Mouse (Mus musculus) limb, embryonic 15.5 days (tissue): Measurements from ENCODE around the gene Suco. TPM values are rescaled to one million over a fixed set of nuclear protein-coding genes. Genes with fewer than 3 reads are reported as not detected.

Experiments used
- ATAC-seq: fragments of 200-750 bp; cut with Nextera tagmentation; 2 replicates; pipeline ENCODE4 v1.8.0; 2017; ENCODE audit warnings: low read depth, moderate TSS enrichment; ENCODE audit not compliant: insufficient number of reproducible peaks, low FRiP score, low TSS enrichment
- H3K27ac ChIP-seq: fragments of 300-500 bp; sonication (generic); 2 replicates; pipeline ENCODE4 v1.5.1; 2015; ENCODE audit warnings: moderate library complexity, mild to moderate bottlenecking, inconsistent platforms
- H3K27me3 ChIP-seq: fragments of 300-500 bp; sonication (generic); 2 replicates; pipeline ENCODE4 v1.6.1; 2015; ENCODE audit warnings: inconsistent platforms
- H3K36me3 ChIP-seq: fragments of 300-500 bp; sonication (generic); 2 replicates; pipeline ENCODE4 v1.6.1; 2015; ENCODE audit warnings: inconsistent platforms
- H3K4me1 ChIP-seq: fragments of 300-500 bp; sonication (generic); 2 replicates; pipeline ENCODE4 v1.6.1; 2015; ENCODE audit warnings: inconsistent platforms
- H3K4me2 ChIP-seq: fragments of 300-500 bp; sonication (generic); 2 replicates; pipeline ENCODE4 v1.6.1; 2015; ENCODE audit warnings: mild to moderate bottlenecking, inconsistent platforms
- H3K4me3 ChIP-seq: fragments of 300-500 bp; sonication (generic); 2 replicates; pipeline ENCODE4 v1.5.1; 2015; ENCODE audit warnings: mild to moderate bottlenecking, inconsistent platforms
- H3K9ac ChIP-seq: fragments of 300-500 bp; sonication (generic); 2 replicates; pipeline ENCODE4 v1.6.1; 2015; ENCODE audit warnings: inconsistent platforms
- H3K9me3 ChIP-seq: fragments of 300-500 bp; sonication (generic); 2 replicates; pipeline ENCODE4 v1.6.1; 2016; ENCODE audit warnings: inconsistent platforms
- WGBS: fragments of 180-500 bp; shearing (Covaris S2); methylation state at CpG from one replicate; pipeline ENCODE4 v1.1.7; 2015; 5-methylcytosine and 5-hydroxymethylcytosine counted together
- polyA plus RNA-seq: library from polyadenylated mRNA; unstranded; fragments of >200 nt; fragmentation: Nextera tagmentation; extraction: Ambion mirVana; gene quantifications from 2 replicates; pipeline ENCODE4 v1.2.1, GENCODE M21; 2015

The Suco gene
- polyA plus RNA-seq, 1 experiment from 2014 or later, result 23.3 TPM

DNA sequence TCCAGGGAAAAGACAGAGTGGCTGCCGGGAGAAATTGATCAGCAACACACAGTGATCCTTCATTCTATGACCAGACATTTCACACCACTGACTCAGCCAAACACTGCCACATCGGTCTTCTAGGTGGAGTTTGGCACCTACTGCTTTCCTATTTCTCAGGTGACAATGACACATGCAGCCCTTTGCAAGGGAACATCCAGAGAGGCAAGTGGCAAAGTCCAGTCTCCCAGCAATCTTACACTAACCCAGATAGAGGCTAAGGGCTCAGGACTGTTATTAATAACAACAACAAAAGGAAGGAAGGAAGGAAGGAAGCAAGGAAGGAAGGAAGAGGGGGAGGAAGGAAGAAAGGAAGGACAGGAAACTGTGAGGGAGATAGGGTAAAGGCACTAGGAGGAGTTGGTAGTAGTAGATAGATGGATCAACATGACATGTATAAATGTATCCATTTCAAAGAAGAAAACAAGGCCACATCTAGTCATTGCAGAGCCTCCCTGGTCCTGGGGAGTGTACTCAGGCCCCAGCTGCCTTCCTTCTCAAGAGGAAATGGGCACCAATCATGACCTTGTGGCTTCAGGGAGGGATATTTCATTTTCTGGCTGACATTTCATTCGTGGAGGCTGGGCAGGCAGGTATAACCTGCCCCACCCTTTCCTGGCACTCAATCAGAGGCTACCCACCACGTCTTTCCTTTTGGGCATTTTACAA, 36.6 kb upstream of the Suco start:
- Histone ChIP-seq H3K4me3 (no peak overlapping the region), H3K9ac (no peak overlapping the region), H3K27ac (no peak overlapping the region; the same call in 1 of the 2 replicates), H3K4me2 (no peak overlapping the region), H3K9me3 (no peaks in the 10 kb centered on the region), H3K4me1 (peaks cover 19% of the 10 kb centered on the region; the same call in 1 of the 2 replicates), H3K27me3 (no peaks in the 10 kb centered on the region), H3K36me3 (no peaks in the 10 kb centered on the region)
- ATAC-seq, result 0 out of 2 replicates have a peak, but pooled peaks have one; percentile 26
- WGBS, result 35% methylated on average over 4 of the region's 4 CpGs

DNA sequence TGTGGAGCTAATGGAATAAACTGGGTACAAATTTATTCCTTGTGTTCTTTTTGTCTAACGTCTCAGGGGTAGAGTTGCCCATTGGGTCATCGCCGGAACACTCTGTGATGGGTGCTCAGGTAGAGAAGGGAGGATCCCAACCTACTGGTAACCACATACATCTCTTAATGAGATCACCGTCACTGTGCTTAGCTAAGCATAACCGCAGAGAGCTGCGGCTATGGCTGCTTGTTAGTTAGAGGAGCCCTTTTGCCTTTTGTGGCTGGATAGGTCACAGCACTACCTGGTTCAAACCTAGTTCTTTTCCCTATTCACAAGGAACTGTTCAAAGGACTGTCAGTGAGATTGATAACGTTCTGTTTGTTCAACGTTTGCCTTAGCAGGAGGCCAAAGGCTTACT, 32.6 kb upstream of the Suco start:
- H3K4me2 ChIP-seq, result no peak overlapping the region
- H3K27ac ChIP-seq, result no peak overlapping the region
- no peaks in the 10 kb centered on the region for H3K9me3 ChIP-seq
- H3K4me3 ChIP-seq, result no peak overlapping the region
- H3K36me3 ChIP-seq, result no peaks in the 10 kb centered on the region
- peaks cover 10% of the 10 kb centered on the region; the same call in 1 of the 2 replicates for H3K4me1 ChIP-seq
- H3K27me3 ChIP-seq, result no peaks in the 10 kb centered on the region
- H3K9ac ChIP-seq, result no peak overlapping the region
- 83% methylated on average over 8 of the region's 8 CpGs for WGBS
- no peak for ATAC-seq

DNA sequence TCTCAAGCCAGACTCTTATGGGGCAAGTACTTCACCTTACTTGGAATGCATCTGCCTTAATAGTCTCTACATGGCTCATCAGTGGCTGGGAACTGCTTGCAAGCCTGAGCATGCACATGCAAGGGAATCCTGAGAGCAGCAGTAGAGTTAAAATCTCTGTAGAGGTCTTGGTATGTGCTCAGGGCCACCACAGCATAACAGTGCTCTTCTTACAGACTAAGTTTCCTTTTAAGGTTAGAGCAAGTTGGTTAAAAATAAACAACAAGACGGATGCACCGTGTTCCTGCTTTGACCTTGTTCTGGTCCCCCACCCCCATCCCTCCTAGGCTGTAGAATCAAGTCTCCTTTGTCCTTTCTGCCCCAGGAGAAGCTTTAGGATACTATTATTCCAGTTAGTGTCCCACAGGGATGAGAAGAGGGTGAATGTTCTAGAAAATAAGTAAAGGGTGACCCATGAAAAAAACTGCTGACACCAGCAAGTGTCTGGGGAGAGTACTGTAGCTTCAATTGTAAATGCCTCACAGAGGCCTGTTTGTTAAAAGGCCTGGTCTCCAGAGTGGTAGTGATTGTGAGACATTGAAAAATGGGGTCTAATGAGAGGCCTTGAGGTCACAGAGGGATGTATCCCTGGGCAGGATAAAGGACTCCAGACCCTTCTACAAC, 31.4 kb upstream of the Suco start:
- WGBS, result 41% methylated on average over 2 of the region's 2 CpGs
- no peak for ATAC-seq
- H3K4me1 ChIP-seq, result no peaks in the 10 kb centered on the region
- no peaks in the 10 kb centered on the region for H3K27me3 ChIP-seq
- no peak overlapping the region for H3K4me2 ChIP-seq
- H3K27ac ChIP-seq, result no peak overlapping the region
- no peak overlapping the region for H3K4me3 ChIP-seq
- H3K36me3 ChIP-seq, result no peaks in the 10 kb centered on the region
- H3K9me3 ChIP-seq, result no peaks in the 10 kb centered on the region
- no peak overlapping the region for H3K9ac ChIP-seq

DNA sequence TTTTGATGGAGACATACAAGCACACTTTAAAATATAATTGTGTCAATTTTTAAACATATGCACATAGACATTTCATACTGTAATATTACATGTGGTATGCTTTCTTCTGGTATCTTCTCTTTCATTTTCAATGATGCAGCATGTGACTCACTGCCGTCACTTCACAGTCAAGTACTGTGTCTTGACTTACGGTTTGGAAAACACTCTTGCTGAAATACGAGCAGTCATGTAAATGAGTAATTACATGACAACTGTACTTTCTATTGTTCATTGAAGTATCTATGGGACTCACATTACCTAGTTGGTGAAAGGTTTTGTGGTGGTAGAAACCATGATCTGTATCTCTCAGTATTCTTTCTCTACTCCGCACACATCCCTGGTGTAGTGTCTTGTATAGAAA, 30.6 kb upstream of the Suco start:
- no peak for ATAC-seq
- Histone ChIP-seq H3K9me3 (no peaks in the 10 kb centered on the region), H3K4me3 (no peak overlapping the region), H3K4me1 (no peaks in the 10 kb centered on the region), H3K9ac (no peak overlapping the region), H3K4me2 (no peak overlapping the region), H3K27me3 (no peaks in the 10 kb centered on the region), H3K27ac (no peak overlapping the region), H3K36me3 (no peaks in the 10 kb centered on the region)
- 67% methylated on average over 4 of the region's 4 CpGs for WGBS

DNA sequence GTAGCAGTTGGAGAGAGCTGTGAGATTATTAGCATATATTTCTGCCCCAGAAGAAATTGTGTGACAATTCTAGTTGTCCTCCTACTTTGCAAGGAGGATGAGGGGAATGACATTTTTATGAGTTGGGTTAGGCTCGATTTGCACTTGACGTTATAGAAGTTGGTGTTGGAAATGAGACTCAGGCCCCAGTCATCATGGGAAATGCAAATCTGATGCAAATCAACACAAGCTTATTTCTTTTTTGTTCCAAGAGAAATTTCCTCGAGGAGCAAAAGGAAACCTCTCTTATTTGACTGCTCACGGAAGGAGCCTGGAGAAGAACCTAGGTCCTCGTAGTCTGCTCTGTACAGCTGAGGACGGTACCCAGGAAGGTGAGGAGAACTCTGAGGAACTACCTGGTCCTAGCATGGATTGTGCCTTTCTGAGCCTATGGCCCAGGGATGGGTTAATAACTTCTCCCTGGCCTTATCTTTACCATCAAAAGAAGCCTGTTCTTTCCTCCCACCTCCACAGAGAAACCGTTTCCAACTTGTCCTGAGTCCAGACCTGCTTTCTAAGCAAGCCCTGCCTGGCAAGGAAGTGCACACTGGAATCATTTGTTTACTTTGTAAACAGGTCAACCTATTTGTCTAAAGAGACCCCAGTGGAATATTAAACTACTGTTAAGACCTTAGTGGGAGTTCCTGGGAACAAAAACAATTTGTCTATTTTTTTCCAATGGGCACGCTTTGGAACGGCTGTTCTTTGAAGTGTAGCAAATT, 26.4 kb upstream of the Suco start:
- Histone ChIP-seq H3K4me3 (no peak overlapping the region), H3K9ac (no peak overlapping the region), H3K4me1 (no peaks in the 10 kb centered on the region), H3K9me3 (no peaks in the 10 kb centered on the region), H3K27me3 (no peaks in the 10 kb centered on the region), H3K4me2 (no peak overlapping the region), H3K36me3 (no peaks in the 10 kb centered on the region), H3K27ac (no peak overlapping the region)
- no peak for ATAC-seq
- WGBS, result 63% methylated on average over 9 of the region's 9 CpGs

DNA sequence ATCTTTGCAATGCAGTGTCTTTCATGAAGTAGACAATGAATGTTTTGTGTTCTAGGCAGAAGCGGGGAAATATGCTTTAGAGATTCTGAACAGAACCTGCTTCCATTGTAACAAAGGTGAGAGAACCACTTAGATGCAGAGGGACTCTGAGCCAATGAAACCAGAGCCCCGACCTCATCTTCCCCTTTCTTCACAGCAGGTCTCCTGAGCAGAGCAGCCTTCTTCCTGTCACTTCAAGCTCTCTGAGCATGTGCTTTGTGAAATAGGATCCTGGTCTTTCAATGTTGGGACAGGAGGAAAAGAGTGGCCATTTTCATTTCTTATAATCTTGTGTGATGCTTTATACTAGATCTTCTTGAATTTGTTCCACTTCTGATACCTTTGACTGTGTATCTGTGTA, 23.6 kb upstream of the Suco start:
- ATAC-seq, result no peak
- no peak overlapping the region for H3K9ac ChIP-seq
- no peak overlapping the region for H3K27ac ChIP-seq
- H3K36me3 ChIP-seq, result no peaks in the 10 kb centered on the region
- no peaks in the 10 kb centered on the region for H3K27me3 ChIP-seq
- 47% methylated on average over 2 of the region's 2 CpGs for WGBS
- H3K4me3 ChIP-seq, result no peak overlapping the region
- no peak overlapping the region for H3K4me2 ChIP-seq
- no peaks in the 10 kb centered on the region for H3K4me1 ChIP-seq
- no peaks in the 10 kb centered on the region for H3K9me3 ChIP-seq

DNA sequence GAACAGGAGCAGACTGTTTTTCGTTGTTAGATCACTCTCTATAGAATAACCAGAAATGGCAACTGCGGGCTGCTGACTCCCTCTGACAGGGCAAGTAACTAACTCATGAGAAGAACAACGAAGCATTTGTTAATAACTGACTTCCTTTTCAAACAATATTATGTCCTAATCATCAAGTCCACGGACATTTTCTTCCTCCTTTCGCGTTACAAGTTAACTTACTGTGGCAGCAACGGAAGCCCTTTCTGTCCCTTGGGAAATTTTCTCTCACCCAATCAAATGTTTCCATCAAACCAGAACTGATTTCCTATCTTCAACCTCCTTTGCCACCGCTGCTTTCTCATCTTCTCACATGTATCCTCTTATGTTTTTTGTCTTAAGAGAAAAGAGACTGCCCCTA, 20.8 kb upstream of the Suco start:
- H3K27ac ChIP-seq, result no peak overlapping the region
- WGBS, result 82% methylated on average over 8 of the region's 8 CpGs
- no peak overlapping the region for H3K4me2 ChIP-seq
- no peaks in the 10 kb centered on the region for H3K4me1 ChIP-seq
- H3K9ac ChIP-seq, result no peak overlapping the region
- no peaks in the 10 kb centered on the region for H3K9me3 ChIP-seq
- H3K36me3 ChIP-seq, result no peaks in the 10 kb centered on the region
- no peak overlapping the region for H3K4me3 ChIP-seq
- ATAC-seq, result no peak
- H3K27me3 ChIP-seq, result no peaks in the 10 kb centered on the region

DNA sequence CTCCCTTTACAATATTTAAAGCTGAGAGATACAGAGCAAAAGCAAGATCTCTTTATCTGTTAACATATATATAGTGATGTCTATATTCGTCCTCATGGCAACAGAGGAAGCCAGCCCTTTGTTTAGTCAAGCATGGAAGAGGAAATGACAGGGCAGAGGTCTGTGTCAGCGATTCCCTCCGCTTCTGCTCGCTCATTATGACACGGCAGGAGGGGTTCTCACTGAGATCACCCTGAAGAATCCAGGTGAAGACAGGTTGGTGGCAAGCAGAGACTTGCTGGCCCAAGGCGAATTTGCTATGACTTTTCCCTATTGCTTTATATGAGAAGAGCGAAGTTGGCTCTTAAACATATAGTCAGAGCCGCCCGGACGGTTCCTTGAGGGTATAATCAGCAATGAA, 19.6 kb upstream of the Suco start:
- 51% methylated on average over 10 of the region's 10 CpGs for WGBS
- no peak overlapping the region for H3K4me2 ChIP-seq
- ATAC-seq, result no peak
- no peaks in the 10 kb centered on the region for H3K27me3 ChIP-seq
- no peak overlapping the region for H3K27ac ChIP-seq
- no peaks in the 10 kb centered on the region for H3K9me3 ChIP-seq
- H3K9ac ChIP-seq, result no peak overlapping the region
- no peaks in the 10 kb centered on the region for H3K4me1 ChIP-seq
- no peaks in the 10 kb centered on the region for H3K36me3 ChIP-seq
- no peak overlapping the region for H3K4me3 ChIP-seq

DNA sequence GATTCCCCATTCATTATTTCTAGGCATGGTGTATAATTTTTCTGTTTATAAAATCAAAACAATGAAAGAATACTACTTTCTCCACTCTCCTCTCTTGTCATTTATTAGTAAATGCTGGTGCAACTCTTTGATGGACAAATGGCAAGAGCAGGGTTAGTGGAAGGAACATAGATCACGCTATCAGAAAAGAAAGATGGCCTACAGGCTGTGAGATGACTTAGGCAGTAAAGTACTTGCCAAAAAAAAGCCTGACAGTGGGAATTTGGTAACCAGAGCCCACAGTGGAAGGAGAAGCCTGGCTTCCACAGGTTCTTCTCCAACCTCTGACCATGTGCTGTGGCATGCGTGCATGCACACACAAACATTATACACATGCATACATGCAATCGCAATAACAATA, 18.5 kb upstream of the Suco start:
- Histone ChIP-seq H3K4me1 (no peaks in the 10 kb centered on the region), H3K36me3 (no peaks in the 10 kb centered on the region), H3K4me3 (no peak overlapping the region), H3K9ac (no peak overlapping the region), H3K4me2 (no peak overlapping the region), H3K27ac (no peak overlapping the region), H3K9me3 (no peaks in the 10 kb centered on the region), H3K27me3 (no peaks in the 10 kb centered on the region)
- 91% methylated on average over 3 of the region's 3 CpGs for WGBS
- no peak for ATAC-seq

DNA sequence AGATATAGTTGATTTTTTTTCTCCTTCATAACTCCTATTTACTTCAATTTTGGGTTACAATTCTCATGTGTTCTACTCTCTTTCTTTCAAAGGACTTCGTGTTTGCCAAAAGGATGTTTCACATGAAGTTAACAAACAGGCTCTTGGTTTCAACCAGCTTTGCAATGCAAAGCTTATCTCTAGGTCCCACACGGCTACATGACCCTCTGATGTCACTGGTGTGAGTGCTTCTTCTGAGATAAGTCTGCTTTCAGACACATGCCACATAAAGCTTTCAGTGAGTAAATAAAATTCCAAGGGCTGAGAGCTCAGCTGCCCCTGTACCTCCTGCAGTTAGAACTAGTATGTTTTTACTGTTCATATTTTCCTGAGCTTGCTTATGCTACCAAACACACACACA, 18.1 kb upstream of the Suco start:
- Histone ChIP-seq H3K4me2 (no peak overlapping the region), H3K9me3 (no peaks in the 10 kb centered on the region), H3K9ac (no peak overlapping the region), H3K36me3 (no peaks in the 10 kb centered on the region), H3K27me3 (no peaks in the 10 kb centered on the region), H3K27ac (no peak overlapping the region), H3K4me3 (no peak overlapping the region), H3K4me1 (no peaks in the 10 kb centered on the region)
- no peak for ATAC-seq
- 64% methylated on average over 2 of the region's 2 CpGs for WGBS

DNA sequence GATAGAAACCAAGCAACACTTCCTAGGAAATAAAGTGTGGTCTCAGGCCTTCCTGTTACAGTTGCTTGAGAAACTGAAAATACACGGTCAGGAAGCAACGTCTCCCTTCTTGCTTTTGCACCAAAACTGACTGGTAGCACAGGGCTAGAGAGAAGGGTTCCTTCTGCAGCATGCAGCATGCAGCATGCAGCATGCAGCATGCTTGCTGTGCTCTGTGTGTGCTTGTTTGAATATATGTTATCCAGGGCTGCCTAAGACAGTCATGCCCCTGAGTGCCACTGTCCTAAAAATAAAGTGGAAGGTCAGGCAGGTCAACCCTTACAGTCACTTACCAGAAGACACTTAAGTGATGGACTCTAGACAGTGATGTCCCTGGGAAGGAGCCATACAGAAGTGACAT, 17.6 kb upstream of the Suco start:
- Histone ChIP-seq H3K9ac (no peak overlapping the region), H3K4me3 (no peak overlapping the region), H3K27me3 (no peaks in the 10 kb centered on the region), H3K36me3 (no peaks in the 10 kb centered on the region), H3K4me1 (no peaks in the 10 kb centered on the region), H3K4me2 (no peak overlapping the region), H3K9me3 (no peaks in the 10 kb centered on the region), H3K27ac (no peak overlapping the region)
- ATAC-seq, result no peak
- 80% methylated on average over 2 of the region's 2 CpGs for WGBS

DNA sequence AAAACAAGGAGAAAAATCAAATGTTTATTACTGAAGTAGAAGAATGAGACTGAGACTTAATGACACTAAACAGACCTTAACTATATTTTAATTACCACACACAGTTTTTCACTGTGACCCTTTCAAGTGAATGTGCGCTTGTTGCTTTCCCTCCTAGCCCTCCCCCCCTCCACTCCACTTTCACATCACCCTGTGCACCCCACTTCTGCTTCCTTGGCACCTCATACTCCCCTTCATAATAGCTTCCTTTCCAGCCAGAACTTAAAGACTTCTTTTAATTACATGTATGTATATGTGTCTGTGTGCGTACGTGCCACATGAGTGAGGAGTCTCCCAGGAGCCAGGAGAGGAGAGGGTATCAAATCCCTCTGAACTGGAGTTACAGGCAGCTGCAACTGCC, 12.3 kb upstream of the Suco start:
- WGBS, result 86% methylated on average over 3 of the region's 3 CpGs
- Histone ChIP-seq H3K27ac (no peak overlapping the region), H3K9ac (no peak overlapping the region), H3K4me2 (no peak overlapping the region), H3K9me3 (no peaks in the 10 kb centered on the region), H3K36me3 (no peaks in the 10 kb centered on the region), H3K4me3 (no peak overlapping the region), H3K27me3 (no peaks in the 10 kb centered on the region), H3K4me1 (no peaks in the 10 kb centered on the region)
- no peak for ATAC-seq
